Mouse (Mus musculus) megakaryocyte progenitor cell, adult 5-6 weeks (primary cell): ENCODE results near the gene C2cd4c. TPM values are rescaled to one million over a fixed set of nuclear protein-coding genes. Genes with fewer than 3 reads are reported as not detected.

Experiments
- ATAC-seq: replicated peaks from 2 replicates; pipeline ENCODE4 v1.8.0; 2016; ENCODE audit warnings: mild to moderate bottlenecking, moderate TSS enrichment, inconsistent platforms; ENCODE audit not compliant: poor library complexity
- total RNA-seq, 2 experiments: library from RNA; stranded (forward) in 1 of 2; stranded (reverse) in 1 of 2; fragments of 157-497, 149-512 nt in 1 of 2; fragments of 200-1000 nt in 1 of 2; gene quantifications; 2 replicates each; pipeline versions ENCODE4 v1.2.3 to v1.2.4; 2015 to 2017

Gene C2cd4c
- total RNA-seq, 2 experiments from 2014 or later = not detected

DNA sequence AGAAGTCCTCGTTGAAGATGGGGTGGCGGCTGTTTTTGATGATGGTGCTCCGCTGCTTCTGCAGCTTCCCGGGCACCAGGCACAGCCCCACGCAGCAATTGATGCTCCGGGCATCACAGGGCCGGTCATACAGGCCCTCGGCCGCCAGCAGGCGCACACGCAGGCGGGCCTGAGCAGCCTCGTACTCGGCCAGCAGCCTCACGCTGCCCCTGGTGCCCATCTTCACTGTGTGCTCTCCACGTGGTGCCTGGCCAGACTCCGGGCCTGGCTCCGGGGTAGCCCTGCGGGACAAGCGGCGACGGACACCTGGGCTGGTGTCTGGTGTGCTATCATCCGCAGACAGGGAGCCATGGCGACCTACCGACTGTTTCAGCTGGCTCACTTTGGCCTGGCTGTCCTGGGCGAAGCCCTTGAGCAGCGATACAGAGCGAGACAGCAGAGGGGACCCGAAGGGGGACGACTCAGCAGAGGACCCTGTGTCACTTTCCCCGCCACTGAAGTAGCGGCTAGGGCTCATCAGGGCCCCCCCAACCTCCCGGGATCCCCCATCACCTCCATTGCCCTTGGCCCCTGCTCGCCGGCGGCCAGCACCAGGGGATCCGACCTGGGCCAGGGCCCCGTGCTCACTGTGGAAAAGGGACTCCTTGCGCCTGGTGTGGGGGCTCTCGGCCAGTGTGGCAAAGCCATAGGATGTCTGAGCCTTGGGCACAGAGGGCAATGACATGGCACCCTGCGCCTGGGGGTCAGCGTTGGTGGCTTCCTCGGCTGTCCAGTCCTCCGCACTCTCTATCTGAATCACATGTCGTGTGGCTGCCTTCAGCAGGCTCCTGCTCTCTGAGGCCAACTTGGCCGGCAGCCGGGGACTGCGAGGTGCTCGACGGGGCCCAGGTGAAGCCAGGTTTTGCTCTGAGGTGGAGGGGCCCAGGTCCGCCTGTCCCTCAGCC, 1.4 kb downstream of the C2cd4c start:
- ATAC-seq = peak; percentile 37; the same call in 1 of the 2 replicates

DNA sequence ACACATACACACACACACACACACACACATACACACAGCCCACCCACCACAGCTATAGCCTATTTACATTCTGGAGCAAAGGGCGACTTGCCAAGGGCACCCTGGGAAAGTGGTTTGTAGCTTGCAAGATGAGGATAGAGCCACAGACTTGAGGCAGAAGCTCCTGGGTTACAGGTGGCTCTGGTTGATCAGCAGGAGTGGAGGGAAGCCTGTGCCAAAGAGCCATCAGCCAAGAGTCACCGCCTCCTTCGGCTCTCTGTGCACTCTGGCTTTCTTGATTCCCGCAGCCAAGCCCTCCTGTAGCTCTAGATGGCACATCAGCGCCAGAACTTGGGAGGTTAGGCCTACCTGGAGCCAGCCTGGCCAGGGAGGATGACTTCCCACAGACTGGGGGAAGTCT, 2.5 kb downstream of the C2cd4c start:
- no peak for ATAC-seq

DNA sequence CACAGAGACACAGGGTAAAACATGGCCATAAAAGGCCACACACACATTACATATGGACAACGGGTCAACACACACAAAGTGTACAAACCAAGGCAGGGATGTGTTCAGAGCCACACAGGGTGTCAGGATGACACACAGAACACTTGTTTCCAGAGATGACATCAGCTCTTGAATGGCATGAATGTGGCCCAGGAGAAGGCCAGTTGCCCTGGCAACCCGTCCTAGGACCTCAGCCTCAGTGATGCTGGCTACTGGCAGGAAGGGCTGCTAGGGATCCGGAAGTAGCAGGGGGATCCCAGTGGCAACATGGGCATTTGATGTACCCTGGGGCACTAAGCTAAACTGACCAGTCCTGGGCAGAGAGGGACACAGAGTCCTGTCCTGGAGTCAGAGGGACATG, 4.5 kb downstream of the C2cd4c start:
- ATAC-seq = no peak

GRCm38 (mm10) chr10:79607892-79608291, 5.9 kb downstream of the C2cd4c start:
- ATAC-seq = no peak

DNA sequence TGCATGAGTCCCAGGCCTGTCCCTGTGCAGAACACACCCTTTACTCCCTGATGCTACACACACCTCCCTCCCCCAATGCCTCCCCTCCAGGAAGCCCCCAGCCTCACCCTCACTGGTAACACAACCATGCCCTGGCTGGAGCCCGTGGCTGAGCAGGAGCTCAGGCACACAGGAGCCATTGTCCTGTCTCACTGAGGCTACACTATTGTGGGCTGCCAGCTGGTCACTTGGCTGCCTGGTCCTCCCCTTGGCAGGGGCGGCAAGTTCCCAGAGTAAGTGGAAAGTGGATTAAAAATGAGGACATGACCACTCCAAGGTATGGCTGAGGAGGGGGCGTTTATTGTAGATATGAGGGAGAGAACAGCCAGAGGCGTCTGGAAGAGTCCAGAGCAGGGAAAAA, 7.3 kb downstream of the C2cd4c start:
- no peak for ATAC-seq

DNA sequence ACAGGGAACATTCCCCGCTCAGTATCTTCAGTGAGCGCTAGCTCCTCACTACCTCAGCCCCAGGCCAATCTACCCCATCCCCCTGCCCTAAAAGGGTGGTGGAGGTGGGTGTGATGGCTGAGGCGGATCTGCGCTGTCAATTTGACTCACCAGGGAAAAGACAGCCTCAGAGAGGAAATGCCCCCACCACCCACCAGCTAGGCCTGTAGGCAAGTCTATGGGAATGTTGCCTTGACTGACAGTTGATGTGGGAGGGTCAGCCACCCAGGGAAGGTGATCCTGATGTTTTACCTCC, 15.9 kb downstream of the C2cd4c start:
- no peak for ATAC-seq

- peak; percentile 39; the same call in 1 of the 2 replicates for ATAC-seq
Measured at GRCm38 (mm10) chr10:79597051-79597935, 16.5 kb downstream of the C2cd4c start.

- ATAC-seq = no peak
Measured at GRCm38 (mm10) chr10:79595590-79595929, 18.3 kb downstream of the C2cd4c start.

GRCm38 (mm10) chr10:79594872-79595589, 18.8 kb downstream of the C2cd4c start:
- peak; percentile 95 for ATAC-seq

GRCm38 (mm10) chr10:79594111-79594510, 19.7 kb downstream of the C2cd4c start:
- ATAC-seq = no peak

DNA sequence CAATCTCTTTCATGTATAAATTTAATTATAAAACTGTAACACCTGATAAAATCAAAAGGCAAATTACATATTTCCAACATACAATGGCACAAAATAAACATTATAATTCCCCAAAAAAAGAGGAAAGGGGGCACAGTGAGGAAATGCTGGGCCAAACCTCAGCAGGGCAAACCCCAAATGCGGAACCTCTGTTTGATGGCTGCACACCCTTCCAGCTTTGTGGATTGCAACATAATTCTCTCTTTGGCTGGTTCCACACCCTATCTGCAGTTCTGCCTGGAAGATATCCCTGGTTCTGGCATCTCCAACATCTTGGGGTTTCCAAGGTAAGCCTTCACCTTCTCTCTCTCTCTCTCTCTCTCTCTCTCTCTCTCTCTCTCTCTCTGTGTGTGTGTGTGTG, 23.1 kb downstream of the C2cd4c start:
- peak; percentile 88 for ATAC-seq

DNA sequence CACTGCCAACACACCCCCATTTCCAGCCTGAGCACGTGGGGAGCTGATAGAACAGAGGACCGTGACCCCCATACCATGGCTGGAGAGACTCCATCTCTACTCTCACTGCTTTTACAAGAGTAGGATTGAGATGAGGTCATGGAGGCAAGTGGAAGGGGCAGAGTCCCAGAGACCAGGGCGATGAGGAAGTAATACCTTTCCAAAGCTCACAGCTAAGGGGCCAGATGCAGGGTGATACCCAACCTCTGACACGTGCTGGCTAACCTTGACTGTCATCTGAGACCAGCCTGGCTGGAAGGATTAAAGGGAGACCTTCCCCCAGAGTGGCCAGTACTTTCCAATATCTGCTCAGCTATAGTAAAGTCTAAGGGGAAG, 26.1 kb downstream of the C2cd4c start:
- ATAC-seq = peak; percentile 26; the same call in 1 of the 2 replicates

DNA sequence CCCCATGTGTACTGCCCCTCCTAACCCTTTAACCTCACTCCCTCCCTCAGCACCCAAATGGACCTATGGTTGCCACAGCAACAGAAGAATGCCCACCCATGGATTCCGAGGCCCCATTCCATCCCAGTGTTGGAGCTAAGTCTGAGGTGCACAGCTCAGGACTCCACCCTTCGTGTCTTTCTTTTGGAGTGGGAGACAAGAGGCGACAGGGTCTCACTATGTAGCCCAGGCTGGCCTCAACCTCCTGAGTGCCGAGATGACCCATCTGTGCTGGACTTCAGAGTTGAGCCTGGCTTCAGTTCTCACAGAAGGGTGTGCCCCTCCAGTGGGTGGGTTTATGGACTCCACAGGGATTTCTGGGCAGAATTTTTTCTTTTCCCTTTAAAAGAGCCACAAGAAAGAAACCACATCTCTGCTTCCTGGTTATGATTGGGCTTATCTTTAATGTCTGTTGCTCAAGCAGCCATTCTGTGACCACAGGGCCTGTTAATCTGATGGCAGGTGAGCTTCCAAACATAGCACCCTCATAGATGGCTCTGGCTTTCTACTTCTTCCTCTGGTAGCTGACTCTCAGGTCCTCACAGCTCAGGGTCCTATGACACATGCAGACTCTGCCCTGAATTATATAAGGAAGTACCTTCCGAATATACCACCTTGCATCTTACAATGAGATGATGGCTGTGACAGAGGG, 26.6 kb downstream of the C2cd4c start, which contains the start of gene Theg:
Theg (minus strand) TSS at position 271 of the 691 bp plus-strand sequence.
- no peak for ATAC-seq

- ATAC-seq = no peak
Measured at GRCm38 (mm10) chr10:79586243-79586642, 27.6 kb downstream of the C2cd4c start.

DNA sequence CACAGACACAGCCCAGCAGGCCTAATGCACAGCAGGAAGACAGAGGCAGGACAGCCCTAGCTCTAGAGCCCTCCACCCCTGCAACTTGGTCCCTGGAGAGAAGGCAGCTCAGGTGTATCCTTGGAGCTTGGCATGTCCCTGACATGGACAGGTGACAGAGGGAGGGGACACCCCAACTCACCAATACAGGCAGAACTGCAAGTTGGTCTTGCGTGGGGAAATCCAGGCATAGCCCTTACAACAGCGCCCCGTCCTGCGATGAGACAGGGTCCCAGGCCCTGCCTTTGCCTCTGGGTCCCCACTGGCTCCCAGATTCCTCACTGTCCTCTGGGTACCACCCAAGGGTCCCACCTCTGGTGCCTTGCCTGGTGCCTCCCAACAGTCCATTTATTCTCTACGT, 28.1 kb downstream of the C2cd4c start:
- ATAC-seq = no peak

- no peak for ATAC-seq
Measured at GRCm38 (mm10) chr10:79585136-79585535, 28.7 kb downstream of the C2cd4c start.

DNA sequence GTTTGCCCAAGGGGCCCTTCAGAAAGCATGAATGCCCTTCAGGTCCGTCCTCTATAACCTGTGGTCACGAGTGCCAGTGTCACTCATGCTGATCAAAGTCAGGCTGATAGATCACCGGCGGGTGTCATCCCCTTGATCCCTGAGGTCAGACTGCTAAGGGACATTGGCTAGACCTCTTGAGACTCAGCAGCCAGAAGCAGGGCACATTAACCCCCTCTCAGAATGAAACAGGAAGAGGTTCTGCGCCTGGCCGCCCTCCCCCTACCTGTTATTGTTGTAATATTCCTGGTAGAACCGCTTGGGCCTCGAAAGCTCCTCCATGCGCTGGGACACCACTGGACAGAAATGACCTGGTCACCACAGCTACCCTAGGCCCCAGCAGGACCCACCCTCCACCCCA, 29.4 kb downstream of the C2cd4c start:
- ATAC-seq = no peak

GRCm38 (mm10) chr10:79584021-79584420, 29.8 kb downstream of the C2cd4c start:
- no peak for ATAC-seq

DNA sequence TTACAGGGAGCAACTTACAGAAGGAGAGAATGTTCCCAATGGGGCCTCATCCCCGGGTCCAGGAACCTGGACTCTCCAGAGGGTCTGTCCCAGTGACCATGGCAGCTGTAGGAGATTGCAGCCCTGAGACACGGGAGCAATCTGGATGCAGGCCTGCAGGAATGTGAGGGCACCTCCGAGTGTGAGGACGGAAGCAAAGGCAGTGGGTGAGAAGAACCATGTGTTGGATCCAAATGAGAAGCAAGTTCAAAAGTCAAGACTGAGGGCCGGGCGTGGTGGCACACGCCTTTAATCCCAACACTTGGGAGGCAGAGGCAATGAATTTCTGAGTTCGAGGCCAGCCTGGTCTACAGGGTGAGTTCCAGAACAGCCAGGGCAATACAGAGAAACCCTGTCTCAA, 32.3 kb downstream of the C2cd4c start:
- ATAC-seq = no peak

GRCm38 (mm10) chr10:79580811-79581210, 33.0 kb downstream of the C2cd4c start:
- ATAC-seq = peak; percentile 86

GRCm38 (mm10) chr10:79580356-79580755, 33.5 kb downstream of the C2cd4c start:
- no peak for ATAC-seq
